Mouse (Mus musculus) MEL (cell line): ENCODE results near the gene Kyat1. TPM values are rescaled to one million over a fixed set of nuclear protein-coding genes. Genes with fewer than 3 reads are reported as not detected.

Source experiments
- DNase-seq: peaks from one replicate; pipeline ENCODE4 v3.0.0; 2011; ENCODE audit warnings: low read depth, low spot score
- H3K27ac ChIP-seq: 2 replicates; pipeline ENCODE4 v1.5.1; 2012; ENCODE audit warnings: low read depth, mild to moderate bottlenecking, control low read depth, low read length, moderate library complexity; ENCODE audit not compliant: control insufficient read depth
- H3K27me3 ChIP-seq, 2 experiments: fragments of 150-350 bp in 1 of 2; sonication (generic) in 1 of 2; 2 replicates each; pipeline ENCODE4 v1.6.1; 2012; ENCODE audit warnings: low read length in 2 of 2, mild to moderate bottlenecking in 2 of 2, improper control_type of control experiment in 1 of 2, moderate library complexity in 1 of 2; ENCODE audit not compliant: insufficient read depth in 2 of 2, control insufficient read depth in 1 of 2
- H3K36me3 ChIP-seq, 2 experiments: 2 replicates each; pipeline ENCODE4 v1.6.1; 2012 to 2014; ENCODE audit warnings: low read length in 2 of 2, improper control_type of control experiment in 1 of 2, inconsistent platforms in 1 of 2, mild to moderate bottlenecking in 1 of 2; ENCODE audit not compliant: insufficient read depth in 2 of 2, control insufficient read depth in 1 of 2
- H3K4me1 ChIP-seq, 2 experiments: fragments of 150-350 bp in 1 of 2; sonication (generic) in 1 of 2; 2 replicates each; pipeline ENCODE4 v1.6.1; 2012; ENCODE audit warnings: low read length in 2 of 2, improper control_type of control experiment in 1 of 2, mild to moderate bottlenecking in 1 of 2; ENCODE audit not compliant: insufficient read depth in 2 of 2, control insufficient read depth in 1 of 2
- H3K4me3 ChIP-seq, 2 experiments: fragments of 150-350 bp in 1 of 2; sonication (generic) in 1 of 2; 2 replicates each; pipeline ENCODE4 v1.5.1; 2012; ENCODE audit warnings: low read depth in 2 of 2, low read length in 2 of 2, mild to moderate bottlenecking in 2 of 2, moderate library complexity in 2 of 2, control low read depth in 1 of 2, improper control_type of control experiment in 1 of 2; ENCODE audit not compliant: control insufficient read depth in 1 of 2, insufficient read depth in 1 of 2
- H3K79me2 ChIP-seq: 2 replicates; pipeline ENCODE4 v1.6.1; 2012; ENCODE audit warnings: mild to moderate bottlenecking, low read length, moderate library complexity; ENCODE audit not compliant: control insufficient read depth, poor library complexity, insufficient read depth
- H3K9ac ChIP-seq: 2 replicates; pipeline ENCODE4 v1.6.1; 2012; ENCODE audit warnings: low read depth, mild to moderate bottlenecking, control low read depth, low read length, moderate library complexity; ENCODE audit not compliant: control insufficient read depth, poor library complexity, severe bottlenecking
- H3K9me3 ChIP-seq: fragments of 150-350 bp; sonication (generic); replicated peaks from 2 replicates; pipeline ENCODE4 v1.6.1; 2012; ENCODE audit warnings: mild to moderate bottlenecking, low read length, improper control_type of control experiment, moderate library complexity; ENCODE audit not compliant: insufficient read depth
- CTCF ChIP-seq, 3 experiments: IDR thresholded peaks in 2 of 3; conservative IDR thresholded peaks in 1 of 3; 2 replicates each; pipeline ENCODE4 v1.5.1; 2011 to 2012; ENCODE audit warnings: low read length in 3 of 3, low read depth in 2 of 3, mild to moderate bottlenecking in 2 of 3, improper control_type of control experiment in 1 of 3, inconsistent platforms in 1 of 3, mixed read lengths in 1 of 3, moderate library complexity in 1 of 3; ENCODE audit not compliant: control insufficient read depth in 1 of 3, insufficient read depth in 1 of 3, poor library complexity in 1 of 3, severe bottlenecking in 1 of 3
- E2F4 ChIP-seq: IDR thresholded peaks from 2 replicates; pipeline ENCODE4 v1.6.1; 2011; ENCODE audit warnings: low read depth, low read length, improper control_type of control experiment, borderline replicate concordance
- EP300 ChIP-seq, 2 experiments: IDR thresholded peaks; 2 replicates each; pipeline ENCODE4 v1.6.1; 2011; ENCODE audit warnings: improper control_type of control experiment in 2 of 2, low read length in 2 of 2, low read depth in 1 of 2, mild to moderate bottlenecking in 1 of 2
- GABPA ChIP-seq: IDR thresholded peaks from 2 replicates; pipeline ENCODE4 v1.6.1; 2012; ENCODE audit warnings: low read depth, mild to moderate bottlenecking, inconsistent platforms, low read length, improper control_type of control experiment, moderate library complexity
- GATA1 ChIP-seq: IDR thresholded peaks from 2 replicates; pipeline ENCODE4 v1.6.1; 2011; ENCODE audit warnings: low read depth, low read length, improper control_type of control experiment
- HCFC1 ChIP-seq: IDR thresholded peaks from 2 replicates; pipeline ENCODE4 v1.6.1; 2012; ENCODE audit warnings: low read depth, mild to moderate bottlenecking, inconsistent platforms, low read length, improper control_type of control experiment, moderate library complexity
- KAT2A ChIP-seq: conservative IDR thresholded peaks from 2 replicates; pipeline ENCODE4 v1.6.1; 2012; ENCODE audit warnings: low read depth, low read length, improper control_type of control experiment, inconsistent platforms
- MEF2A ChIP-seq: IDR thresholded peaks from 2 replicates; pipeline ENCODE4 v1.6.1; 2014; ENCODE audit warnings: low read depth, mild to moderate bottlenecking, inconsistent platforms, low read length, improper control_type of control experiment; ENCODE audit not compliant: poor library complexity, insufficient replicate concordance, severe bottlenecking; ENCODE audit errors: extremely low read depth
- MYC ChIP-seq: IDR thresholded peaks from 2 replicates; pipeline ENCODE4 v1.6.1; 2011; ENCODE audit warnings: low read depth, mild to moderate bottlenecking, low read length, improper control_type of control experiment, moderate library complexity
- NELFE ChIP-seq: IDR thresholded peaks from 2 replicates; pipeline ENCODE4 v1.6.1; 2011; ENCODE audit warnings: low read depth, low read length, improper control_type of control experiment
- POLR2AphosphoS5 ChIP-seq: IDR thresholded peaks from 2 replicates; pipeline ENCODE4 v1.6.1; 2012; ENCODE audit warnings: low read depth, borderline replicate concordance, mild to moderate bottlenecking, inconsistent platforms, low read length, moderate library complexity, mixed read lengths
- RAD21 ChIP-seq: IDR thresholded peaks from 2 replicates; pipeline ENCODE4 v1.6.1; 2011; ENCODE audit warnings: mild to moderate bottlenecking, low read depth, low read length, improper control_type of control experiment
- RCOR1 ChIP-seq: IDR thresholded peaks from 2 replicates; pipeline ENCODE4 v1.6.1; 2012; ENCODE audit warnings: low read depth, mild to moderate bottlenecking, inconsistent platforms, low read length, improper control_type of control experiment
- SIN3A ChIP-seq: IDR thresholded peaks from 2 replicates; pipeline ENCODE4 v1.6.1; 2012; ENCODE audit warnings: low read length, improper control_type of control experiment, inconsistent platforms
- SMC3 ChIP-seq: IDR thresholded peaks from 2 replicates; pipeline ENCODE4 v1.6.1; 2011; ENCODE audit warnings: low read depth, low read length, improper control_type of control experiment
- TCF12 ChIP-seq: IDR thresholded peaks from 2 replicates; pipeline ENCODE4 v1.6.1; 2014; ENCODE audit warnings: low read depth, mild to moderate bottlenecking, inconsistent platforms, low read length, improper control_type of control experiment, moderate library complexity
- UBTF ChIP-seq: IDR thresholded peaks from 2 replicates; pipeline ENCODE4 v1.6.1; 2012; ENCODE audit warnings: low read depth, mild to moderate bottlenecking, inconsistent platforms, low read length, improper control_type of control experiment, moderate library complexity, borderline replicate concordance; ENCODE audit not compliant: insufficient read depth
- USF1 ChIP-seq: IDR thresholded peaks from 2 replicates; pipeline ENCODE4 v1.6.1; 2014; ENCODE audit warnings: low read depth, mild to moderate bottlenecking, inconsistent platforms, low read length, improper control_type of control experiment, moderate library complexity
- USF2 ChIP-seq, 2 experiments: IDR thresholded peaks; 2 replicates each; pipeline ENCODE4 v1.6.1; 2011 to 2012; ENCODE audit warnings: improper control_type of control experiment in 2 of 2, low read length in 2 of 2, borderline replicate concordance in 1 of 2, inconsistent platforms in 1 of 2, low read depth in 1 of 2, mild to moderate bottlenecking in 1 of 2; ENCODE audit not compliant: insufficient read depth in 1 of 2
- polyA plus RNA-seq, 2 experiments: library from polyadenylated mRNA; stranded (reverse) in 1 of 2; unstranded in 1 of 2; fragments of >175 nt in 1 of 2; fragments of >200 nt in 1 of 2; gene quantifications; 2 replicates each; pipeline versions ENCODE4 v1.2.1 to v1.2.4; 2012; ENCODE audit warnings: low replicate concordance in 2 of 2, low read depth in 1 of 2; ENCODE audit not compliant: insufficient read length in 2 of 2, insufficient read depth in 1 of 2, missing spikeins in 1 of 2
- total RNA-seq: library from RNA; depleted of rRNA; stranded (reverse); fragments of 300-350 nt; gene quantifications from 2 replicates; pipeline ENCODE4 v1.2.3, GENCODE M21; 2012; rRNA removed

The Kyat1 gene
- total and polyA plus RNA-seq, 3 experiments, result 9.5 to 14.9 TPM; not detected in 1

- TF ChIP-seq E2F4, result no peak
- TF ChIP-seq POLR2AphosphoS5, result no peak
- TF ChIP-seq MEF2A, result no peak
- TF ChIP-seq EP300 (IDR thresholded peaks at IDR 0.05; ENCODE audit: low read depth in 1 of 2, low read length in 2 of 2), result no peak
- TF ChIP-seq USF2 (IDR thresholded peaks at IDR 0.05; ENCODE audit: borderline replicate concordance in 1 of 2, insufficient read depth in 1 of 2, low read depth in 1 of 2, low read length in 2 of 2), result no peak
- TF ChIP-seq RAD21, result no peak
- TF ChIP-seq SIN3A, result no peak
- no peak for TF ChIP-seq KAT2A
- no peak for TF ChIP-seq MYC
- no peak for TF ChIP-seq USF1
- TF ChIP-seq GATA1, result no peak
- no peak for TF ChIP-seq GABPA
- TF ChIP-seq RCOR1, result no peak
- TF ChIP-seq NELFE, result no peak
- no peak for TF ChIP-seq CTCF (IDR thresholded peaks at IDR 0.05 in 2 of 3, conservative IDR thresholded peaks at IDR 0.05 in 1 of 3; ENCODE audit: control insufficient read depth in 1 of 3, insufficient read depth in 1 of 3, low read depth in 2 of 3, low read length in 3 of 3, poor library complexity in 1 of 3, severe bottlenecking in 1 of 3)
- no peak for TF ChIP-seq TCF12
- TF ChIP-seq UBTF, result no peak
- TF ChIP-seq SMC3, result no peak
- TF ChIP-seq HCFC1, result no peak
- peaks cover 2 to 11% of the 10 kb centered on the region in 2 experiments; a peak in 2 of 4 replicates for H3K4me1 ChIP-seq
- H3K36me3 ChIP-seq, result peaks cover under 1 to 8% of the 10 kb centered on the region in 2 experiments
- no peak overlapping the region for H3K4me3 ChIP-seq
- DNase-seq, result no peak
- no peak overlapping the region for H3K9ac ChIP-seq
- no peaks in the 10 kb centered on the region for H3K9me3 ChIP-seq
- H3K79me2 ChIP-seq, result peaks cover 9% of the 10 kb centered on the region
- H3K27ac ChIP-seq, result no peak overlapping the region
- H3K27me3 ChIP-seq, result no peaks in the 10 kb centered on the region
These were observed 69.2 kb downstream of the Kyat1 start for GRCm38 (mm10) chr2:30136458-30136857.

Other genes starting within 250 kb of the Kyat1 start
- gene Sptan1, start 240.3 kb downstream of the Kyat1 start, total RNA-seq, result 26.2 and 31.2 TPM in 2 replicates
- gene Sptan1, start 240.3 kb downstream of the Kyat1 start, polyA plus RNA-seq, result 10 to 100 TPM in 1 of 2 experiments, not detected in 1; 29.5 TPM
- 49.3 and 53.1 TPM in 2 replicates for gene Wdr34, start 157.0 kb downstream of the Kyat1 start, total RNA-seq
- gene Wdr34, start 157.0 kb downstream of the Kyat1 start, polyA plus RNA-seq, result 10 to 100 TPM in 1 of 2 experiments, not detected in 1; 78.3 TPM
- 580 and 633 TPM in 2 replicates for gene Set, start 148.5 kb downstream of the Kyat1 start, total RNA-seq
- gene Set, start 148.5 kb downstream of the Kyat1 start, polyA plus RNA-seq, result 100 to 1,000 TPM; 250 to 973 TPM
- 2.0 and 2.9 TPM in 2 replicates for gene Pkn3, start 128.2 kb downstream of the Kyat1 start, total RNA-seq
- 1 to 10 TPM in 1 of 2 experiments, not detected in 1; 5.8 TPM for gene Pkn3, start 128.2 kb downstream of the Kyat1 start, polyA plus RNA-seq
- 22.6 and 25.1 TPM in 2 replicates for gene Zdhhc12, start 112.2 kb downstream of the Kyat1 start, total RNA-seq
- 10 to 100 TPM in 1 of 2 experiments, not detected in 1; 42.1 TPM for gene Zdhhc12, start 112.2 kb downstream of the Kyat1 start, polyA plus RNA-seq
- 3.9 and 4.3 TPM in 2 replicates for gene Zer1, start 81.3 kb downstream of the Kyat1 start, total RNA-seq
- gene Zer1, start 81.3 kb downstream of the Kyat1 start, polyA plus RNA-seq, result 10 to 100 TPM in 1 of 2 experiments, not detected in 1; 14.0 TPM
- 49.1 and 62.4 TPM in 2 replicates for gene Tbc1d13, start 72.1 kb downstream of the Kyat1 start, total RNA-seq
- gene Tbc1d13, start 72.1 kb downstream of the Kyat1 start, polyA plus RNA-seq, result 10 to 100 TPM in 1 of 2 experiments, not detected in 1; 78.5 TPM
- 27.2 and 27.9 TPM in 2 replicates for gene Endog, start 34.4 kb downstream of the Kyat1 start, total RNA-seq
- gene Endog, start 34.4 kb downstream of the Kyat1 start, polyA plus RNA-seq, result 10 to 100 TPM in 1 of 2 experiments, not detected in 1; 19.4 TPM
- 68.0 and 83.6 TPM in 2 replicates for gene Spout1, start 27.4 kb downstream of the Kyat1 start, total RNA-seq
- gene Spout1, start 27.4 kb downstream of the Kyat1 start, polyA plus RNA-seq, result 100 to 1,000 TPM; 103 to 220 TPM
- 7.2 and 8.3 TPM in 2 replicates for gene Lrrc8a, start 31.9 kb upstream of the Kyat1 start, total RNA-seq
- 1 to 10 TPM in 1 of 2 experiments, not detected in 1; 6.9 TPM for gene Lrrc8a, start 31.9 kb upstream of the Kyat1 start, polyA plus RNA-seq
- 0.10 TPM in 1 of 2 replicates, not detected in the other for gene Gm28035, start 34.7 kb upstream of the Kyat1 start, total RNA-seq
- gene Gm28035, start 34.7 kb upstream of the Kyat1 start, polyA plus RNA-seq, result under 1 TPM in 1 of 2 experiments, not detected in 1; 0.26 TPM
- 0.19 TPM in 1 of 2 replicates, not detected in the other for gene Phyhd1, start 60.4 kb upstream of the Kyat1 start, total RNA-seq
- 1 to 10 TPM in 1 of 2 experiments, not detected in 1; 1.6 TPM for gene Phyhd1, start 60.4 kb upstream of the Kyat1 start, polyA plus RNA-seq
- gene Gm28038, start 75.2 kb upstream of the Kyat1 start, total RNA-seq, result not detected in 2 replicates
- not detected for gene Gm28038, start 75.2 kb upstream of the Kyat1 start, polyA plus RNA-seq
- 13.7 and 21.7 TPM in 2 replicates for gene Dolk, start 80.5 kb upstream of the Kyat1 start, total RNA-seq
- gene Dolk, start 80.5 kb upstream of the Kyat1 start, polyA plus RNA-seq, result 10 to 100 TPM in 1 of 2 experiments, not detected in 1; 18.5 TPM
- gene Nup188, start 80.5 kb upstream of the Kyat1 start, total RNA-seq, result 58.6 and 63.2 TPM in 2 replicates
- 100 to 1,000 TPM in 1 of 2 experiments, not detected in 1; 119 TPM for gene Nup188, start 80.5 kb upstream of the Kyat1 start, polyA plus RNA-seq
- 38.5 and 48.0 TPM in 2 replicates for gene Sh3glb2, start 153.5 kb upstream of the Kyat1 start, total RNA-seq
- gene Sh3glb2, start 153.5 kb upstream of the Kyat1 start, polyA plus RNA-seq, result 10 to 100 TPM in 1 of 2 experiments, not detected in 1; 60.1 TPM
- gene Miga2, start 158.4 kb upstream of the Kyat1 start, total RNA-seq, result 15.3 and 25.8 TPM in 2 replicates
- 10 to 100 TPM in 1 of 2 experiments, not detected in 1; 20.3 TPM for gene Miga2, start 158.4 kb upstream of the Kyat1 start, polyA plus RNA-seq
- 24.6 and 28.0 TPM in 2 replicates for gene Dolpp1, start 186.4 kb upstream of the Kyat1 start, total RNA-seq
- gene Dolpp1, start 186.4 kb upstream of the Kyat1 start, polyA plus RNA-seq, result 10 to 100 TPM in 1 of 2 experiments, not detected in 1; 37.5 TPM
- 22.0 and 23.9 TPM in 2 replicates for gene Crat, start 210.0 kb upstream of the Kyat1 start, total RNA-seq
- gene Crat, start 210.0 kb upstream of the Kyat1 start, polyA plus RNA-seq, result 10 to 100 TPM in 1 of 2 experiments, not detected in 1; 93.9 TPM
- gene Ptpa, start 210.2 kb upstream of the Kyat1 start, total RNA-seq, result 139 and 159 TPM in 2 replicates
- 100 to 1,000 TPM in 1 of 2 experiments, not detected in 1; 382 TPM for gene Ptpa, start 210.2 kb upstream of the Kyat1 start, polyA plus RNA-seq